Mouse (Mus musculus): ENCODE measurements around the gene Prpf6. TPM values are rescaled to one million over a fixed set of nuclear protein-coding genes. Genes with fewer than 3 reads are reported as not detected.

Prpf6 gene
- polyA plus RNA-seq, 1 experiment from 2014 or later, result 75.2 TPM

DNA sequence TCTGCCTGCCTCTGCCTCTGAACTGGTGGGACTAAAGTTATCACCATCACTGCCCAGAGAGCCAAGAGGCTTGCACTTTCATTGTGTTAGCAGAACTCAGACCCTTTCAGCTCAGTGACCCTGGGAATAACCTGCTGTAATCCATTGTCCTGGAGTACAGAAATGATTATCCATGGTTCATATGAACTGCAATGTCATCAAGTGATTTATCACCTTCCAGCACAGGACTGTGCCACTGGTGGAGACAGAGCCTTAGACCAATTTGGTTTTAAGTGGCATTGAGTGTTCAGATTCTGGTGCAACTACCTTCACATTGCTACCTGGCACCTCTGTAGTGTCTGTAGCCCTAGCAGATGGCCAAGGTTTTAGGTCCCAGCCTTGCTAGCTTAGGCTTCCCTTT lies 61.4 kb downstream of the Prpf6 start:
- no peaks in the 10 kb centered on the region for H3K9me3 ChIP-seq (ENCODE audit: low read length)

DNA sequence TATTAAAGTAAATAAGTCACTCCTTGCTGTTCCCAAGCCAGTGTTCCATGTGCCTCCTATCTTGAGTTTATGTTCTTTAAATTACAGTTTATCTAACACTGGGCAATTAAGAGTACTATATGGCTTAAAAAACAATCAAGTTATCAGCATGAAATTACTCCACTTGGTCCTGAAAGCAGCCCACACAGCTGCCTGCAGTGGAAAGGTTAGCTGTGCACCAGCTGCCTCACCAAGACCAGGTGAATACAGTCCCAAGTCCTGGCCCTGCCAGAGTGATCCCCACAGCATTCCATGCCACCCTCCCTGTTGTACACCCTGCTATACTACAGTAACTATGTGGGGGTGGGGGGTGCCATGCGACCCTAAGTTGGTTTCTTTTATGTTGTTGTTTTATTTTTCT lies 61.9 kb downstream of the Prpf6 start:
- 84% methylated on average over 1 of the region's 1 CpGs for WGBS
- Histone ChIP-seq H3K9ac (replicated peaks; ENCODE audit: low read length) (no peak overlapping the region), H3K4me2 (replicated peaks; ENCODE audit: low read depth, low read length) (no peak overlapping the region), H3K27me3 (ENCODE audit: insufficient read depth, low read length) (no peaks in the 10 kb centered on the region), H3K4me1 (ENCODE audit: insufficient read depth, low read length) (0 out of 2 replicates have a peak, but pooled peaks cover 3% of the 10 kb centered on the region), H3K27ac (ENCODE audit: low read length) (no peak overlapping the region), H3K36me3 (ENCODE audit: insufficient read depth, low read length) (peaks cover 63% of the 10 kb centered on the region), H3K4me3 (ENCODE audit: low read length) (no peak overlapping the region), H3K9me3 (ENCODE audit: low read length) (no peaks in the 10 kb centered on the region)
- ATAC-seq (ENCODE audit: low FRiP score, low TSS enrichment), result no peak

More for the DNA sequence above, 61.4 kb downstream of the Prpf6 start:
- Histone ChIP-seq H3K36me3 (ENCODE audit: insufficient read depth, low read length) (peaks cover 68% of the 10 kb centered on the region), H3K4me1 (ENCODE audit: insufficient read depth, low read length) (0 out of 2 replicates have a peak, but pooled peaks cover 3% of the 10 kb centered on the region), H3K4me3 (ENCODE audit: low read length) (no peak overlapping the region), H3K4me2 (replicated peaks; ENCODE audit: low read depth, low read length) (no peak overlapping the region), H3K27me3 (ENCODE audit: insufficient read depth, low read length) (no peaks in the 10 kb centered on the region), H3K27ac (ENCODE audit: low read length) (no peak overlapping the region), H3K9ac (replicated peaks; ENCODE audit: low read length) (no peak overlapping the region)
- no peak for ATAC-seq (ENCODE audit: low FRiP score, low TSS enrichment)

DNA sequence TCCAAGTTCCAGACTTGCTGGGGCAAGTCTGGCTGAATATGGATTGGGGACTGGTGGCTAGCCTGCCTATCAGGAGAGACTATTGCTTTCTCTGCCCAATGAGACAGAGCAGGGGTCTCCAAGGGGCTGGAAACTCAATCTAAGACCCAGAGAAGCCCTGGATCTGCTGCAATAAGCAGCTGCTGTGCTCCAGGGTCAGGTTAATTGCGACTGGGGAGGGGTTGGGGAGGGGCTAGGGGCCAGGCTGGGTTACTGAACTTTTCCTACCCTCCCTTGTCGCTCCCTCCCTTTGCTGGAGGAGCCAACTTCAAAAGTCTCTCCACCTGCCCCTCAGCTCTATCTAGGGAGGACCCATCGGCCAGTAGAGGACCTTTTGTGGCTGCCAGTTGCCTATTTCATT lies 65.1 kb downstream of the Prpf6 start, which contains the start of gene Gm29797:
Gene Gm29797 (plus strand): TSS at position 301 of the 400 bp plus-strand sequence.
- Histone ChIP-seq H3K9ac (replicated peaks; ENCODE audit: low read length) (no peak within 1 kb of the TSS), H3K27ac (ENCODE audit: low read length) (no peak within 1 kb of the TSS), H3K4me2 (replicated peaks; ENCODE audit: low read depth, low read length) (no peak within 1 kb of the TSS), H3K36me3 (ENCODE audit: insufficient read depth, low read length) (peaks cover 37% of the 10 kb centered on the region), H3K27me3 (ENCODE audit: insufficient read depth, low read length) (no peaks in the 10 kb centered on the region), H3K4me3 (ENCODE audit: low read length) (no peak within 1 kb of the TSS), H3K9me3 (ENCODE audit: low read length) (no peaks in the 10 kb centered on the region), H3K4me1 (ENCODE audit: insufficient read depth, low read length) (peaks cover 12% of the 10 kb centered on the region; the same call in 1 of the 2 replicates)
- ATAC-seq (ENCODE audit: low FRiP score, low TSS enrichment), result no peak
- 36% methylated on average over 3 of the region's 3 CpGs for WGBS

- no peak overlapping the region for H3K9ac ChIP-seq (replicated peaks; ENCODE audit: low read length)
- H3K36me3 ChIP-seq (ENCODE audit: insufficient read depth, low read length), result peaks cover 32% of the 10 kb centered on the region
- ATAC-seq (ENCODE audit: low FRiP score, low TSS enrichment), result no peak
- WGBS, result 49% methylated on average over 2 of the region's 2 CpGs
- no peaks in the 10 kb centered on the region for H3K9me3 ChIP-seq (ENCODE audit: low read length)
- H3K27me3 ChIP-seq (ENCODE audit: insufficient read depth, low read length), result no peaks in the 10 kb centered on the region
- H3K4me3 ChIP-seq (ENCODE audit: low read length), result no peak overlapping the region
- H3K4me2 ChIP-seq (replicated peaks; ENCODE audit: low read depth, low read length), result no peak overlapping the region
- no peak overlapping the region for H3K27ac ChIP-seq (ENCODE audit: low read length)
- H3K4me1 ChIP-seq (ENCODE audit: insufficient read depth, low read length), result peaks cover 12% of the 10 kb centered on the region; the same call in 1 of the 2 replicates
Measured at GRCm38 (mm10) chr2:181657441-181657840, 65.8 kb downstream of the Prpf6 start.

- Histone ChIP-seq H3K9ac (replicated peaks; ENCODE audit: low read length) (no peak overlapping the region), H3K36me3 (ENCODE audit: insufficient read depth, low read length) (peaks cover 21% of the 10 kb centered on the region), H3K27ac (ENCODE audit: low read length) (0 out of 2 replicates have a peak overlapping the region, but pooled peaks have one; percentile 5), H3K4me3 (ENCODE audit: low read length) (no peak overlapping the region), H3K9me3 (ENCODE audit: low read length) (no peaks in the 10 kb centered on the region), H3K4me2 (replicated peaks; ENCODE audit: low read depth, low read length) (no peak overlapping the region), H3K4me1 (ENCODE audit: insufficient read depth, low read length) (peaks cover 12% of the 10 kb centered on the region; the same call in 1 of the 2 replicates), H3K27me3 (ENCODE audit: insufficient read depth, low read length) (no peaks in the 10 kb centered on the region)
- WGBS, result 85% methylated on average over 7 of the region's 7 CpGs
- ATAC-seq (ENCODE audit: low FRiP score, low TSS enrichment), result no peak
Measured at GRCm38 (mm10) chr2:181658528-181658927, 66.9 kb downstream of the Prpf6 start.

GRCm38 (mm10) chr2:181658930-181659555 lies 67.4 kb downstream of the Prpf6 start:
- H3K4me2 ChIP-seq (replicated peaks; ENCODE audit: low read depth, low read length), result 0 out of 2 replicates have a peak overlapping the region, but pooled peaks have one; percentile 31

DNA sequence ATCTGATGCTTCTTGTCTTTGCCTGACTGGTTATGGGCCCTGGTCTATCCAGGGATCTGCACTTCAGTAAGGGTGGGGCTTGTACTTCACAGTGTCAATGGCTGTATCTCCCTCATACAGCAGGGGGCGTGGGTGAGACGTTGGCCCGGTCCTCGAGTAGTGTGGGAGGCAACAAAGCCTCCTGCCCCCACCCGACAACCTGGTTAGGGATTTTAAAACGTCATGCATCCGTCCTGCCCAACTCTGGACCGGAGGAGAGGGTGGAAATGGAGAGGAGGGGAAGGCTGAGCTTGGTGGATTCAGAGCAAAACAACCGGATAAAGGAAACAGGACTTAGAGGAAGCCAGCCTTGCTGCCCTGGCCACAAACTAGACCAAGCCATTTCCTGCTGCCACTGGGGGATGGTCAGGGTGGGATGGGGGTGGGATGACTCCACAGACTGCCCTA lies 68.0 kb downstream of the Prpf6 start:
- no peak overlapping the region for H3K4me3 ChIP-seq (ENCODE audit: low read length)
- WGBS, result 5% methylated on average over 9 of the region's 9 CpGs
- H3K9me3 ChIP-seq (ENCODE audit: low read length), result no peaks in the 10 kb centered on the region
- H3K4me2 ChIP-seq (replicated peaks; ENCODE audit: low read depth, low read length), result peak overlapping the region; percentile 31
- no peak overlapping the region for H3K9ac ChIP-seq (replicated peaks; ENCODE audit: low read length)
- peak; percentile 79 for ATAC-seq (ENCODE audit: low FRiP score, low TSS enrichment)
- no peaks in the 10 kb centered on the region for H3K27me3 ChIP-seq (ENCODE audit: insufficient read depth, low read length)
- peaks cover 18% of the 10 kb centered on the region for H3K36me3 ChIP-seq (ENCODE audit: insufficient read depth, low read length)
- peak overlapping the region; percentile 60; the same call in 1 of the 2 replicates for H3K27ac ChIP-seq (ENCODE audit: low read length)
- H3K4me1 ChIP-seq (ENCODE audit: insufficient read depth, low read length), result peaks cover 14% of the 10 kb centered on the region; the same call in 1 of the 2 replicates

More at GRCm38 (mm10) chr2:181658930-181659555, 67.4 kb downstream of the Prpf6 start:
- Histone ChIP-seq H3K4me1 (ENCODE audit: insufficient read depth, low read length) (peaks cover 14% of the 10 kb centered on the region; the same call in 1 of the 2 replicates), H3K36me3 (ENCODE audit: insufficient read depth, low read length) (peaks cover 19% of the 10 kb centered on the region), H3K4me3 (ENCODE audit: low read length) (no peak overlapping the region), H3K9me3 (ENCODE audit: low read length) (no peaks in the 10 kb centered on the region), H3K9ac (replicated peaks; ENCODE audit: low read length) (no peak overlapping the region), H3K27ac (ENCODE audit: low read length) (peak overlapping the region; percentile 5), H3K27me3 (ENCODE audit: insufficient read depth, low read length) (no peaks in the 10 kb centered on the region)
- peak; percentile 24; the same call in 1 of the 2 replicates for ATAC-seq (ENCODE audit: low FRiP score, low TSS enrichment)
- WGBS, result 43% methylated on average over 17 of the region's 17 CpGs

GRCm38 (mm10) chr2:181662620-181663297 lies 71.1 kb downstream of the Prpf6 start:
- H3K9me3 ChIP-seq (ENCODE audit: low read length), result no peaks in the 10 kb centered on the region; the same call in 1 of the 2 replicates
- no peak overlapping the region for H3K4me2 ChIP-seq (replicated peaks; ENCODE audit: low read depth, low read length)
- H3K4me1 ChIP-seq (ENCODE audit: insufficient read depth, low read length), result peaks cover 12% of the 10 kb centered on the region; the same call in 1 of the 2 replicates
- H3K4me3 ChIP-seq (ENCODE audit: low read length), result no peak overlapping the region
- ATAC-seq (ENCODE audit: low FRiP score, low TSS enrichment), result peak; percentile 28; the same call in 1 of the 2 replicates
- H3K36me3 ChIP-seq (ENCODE audit: insufficient read depth, low read length), result no peaks in the 10 kb centered on the region
- no peaks in the 10 kb centered on the region for H3K27me3 ChIP-seq (ENCODE audit: insufficient read depth, low read length)
- 70% methylated on average over 3 of the region's 3 CpGs for WGBS
- H3K27ac ChIP-seq (ENCODE audit: low read length), result peak overlapping the region; percentile 83
- no peak overlapping the region for H3K9ac ChIP-seq (replicated peaks; ENCODE audit: low read length)

DNA sequence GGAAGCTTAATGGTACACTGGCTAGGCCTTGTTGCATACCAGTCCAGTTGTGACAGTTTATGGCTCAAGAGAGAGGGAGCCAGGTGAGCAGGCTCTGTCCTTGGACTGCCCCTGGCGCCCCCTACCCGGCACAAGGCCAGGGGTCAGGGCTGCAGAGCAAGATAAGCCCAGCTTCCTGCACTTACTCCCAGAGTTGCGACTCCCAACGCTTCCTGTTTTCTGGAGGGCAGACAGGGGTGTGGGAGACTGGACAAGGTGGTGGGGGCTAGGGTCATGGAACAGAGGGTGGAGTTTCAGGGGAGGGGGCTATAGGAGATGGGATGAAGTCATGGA lies 71.6 kb downstream of the Prpf6 start:
- 18% methylated on average over 4 of the region's 4 CpGs for WGBS
- Histone ChIP-seq H3K9ac (replicated peaks; ENCODE audit: low read length) (no peak overlapping the region), H3K4me2 (replicated peaks; ENCODE audit: low read depth, low read length) (no peak overlapping the region), H3K36me3 (ENCODE audit: insufficient read depth, low read length) (no peaks in the 10 kb centered on the region), H3K9me3 (ENCODE audit: low read length) (no peaks in the 10 kb centered on the region; the same call in 1 of the 2 replicates), H3K4me1 (ENCODE audit: insufficient read depth, low read length) (peaks cover 10% of the 10 kb centered on the region; the same call in 1 of the 2 replicates), H3K27ac (ENCODE audit: low read length) (peak overlapping the region; percentile 83), H3K27me3 (ENCODE audit: insufficient read depth, low read length) (0 out of 2 replicates have a peak, but pooled peaks cover 1% of the 10 kb centered on the region), H3K4me3 (ENCODE audit: low read length) (no peak overlapping the region)
- peak; percentile 51 for ATAC-seq (ENCODE audit: low FRiP score, low TSS enrichment)
